Mouse (Mus musculus): Measurements from ENCODE around the gene Abcg8. TPM values are rescaled to one million over a fixed set of nuclear protein-coding genes. Genes with fewer than 3 reads are reported as not detected.

Gene Abcg8
- not detected in 2 replicates for polyA plus RNA-seq (2015; fragmentation: Nextera tagmentation; extraction: Ambion mirVana)

GRCm38 (mm10) chr17:84675951-84676366, at the start of gene Abcg8:
Gene Abcg8 (plus strand): TSS chr17:84676302.

GRCm38 (mm10) chr17:84682734-84683717, 6.9 kb downstream of the Abcg8 start, which contains the start of gene Abcg5:
Gene Abcg5 (minus strand): TSS chr17:84683011.

Other genes starting within 250 kb of the Abcg8 start
- 1.3 and 2.1 TPM in 2 replicates for gene Thada, start 210.1 kb upstream of the Abcg8 start, polyA plus RNA-seq (2015; fragmentation: Nextera tagmentation; extraction: Ambion mirVana)
- 2.8 and 3.7 TPM in 2 replicates for gene Plekhh2, start 164.4 kb upstream of the Abcg8 start, polyA plus RNA-seq (2015; fragmentation: Nextera tagmentation; extraction: Ambion mirVana)
- gene Dync2li1, start 49.8 kb upstream of the Abcg8 start, polyA plus RNA-seq (2015; fragmentation: Nextera tagmentation; extraction: Ambion mirVana) = 10.1 and 10.7 TPM in 2 replicates
- gene Abcg5, start 6.7 kb downstream of the Abcg8 start, polyA plus RNA-seq (2015; fragmentation: Nextera tagmentation; extraction: Ambion mirVana) = 0.11 TPM in 1 of 2 replicates, not detected in the other
- 26.8 and 30.0 TPM in 2 replicates for gene Lrpprc, start 114.5 kb downstream of the Abcg8 start, polyA plus RNA-seq (2015; fragmentation: Nextera tagmentation; extraction: Ambion mirVana)